Mouse (Mus musculus) stomach, embryonic 14.5 days (tissue): ENCODE measurements around the gene Irf8. TPM values are rescaled to one million over a fixed set of nuclear protein-coding genes. Genes with fewer than 3 reads are reported as not detected.

ENCODE experiments used
- ATAC-seq: fragments of 200-750 bp; cut with Nextera tagmentation; 2 replicates; pipeline ENCODE4 v1.8.0; 2017; ENCODE audit warnings: low read depth, moderate TSS enrichment; ENCODE audit not compliant: insufficient number of reproducible peaks, insufficient read depth, low FRiP score
- H3K27ac ChIP-seq: fragments of 300-500 bp; sonication (generic); 2 replicates; pipeline ENCODE4 v1.5.1; 2014; ENCODE audit warnings: mild to moderate bottlenecking, low read length, moderate library complexity, mixed read lengths
- H3K27me3 ChIP-seq: fragments of 300-500 bp; sonication (generic); 2 replicates; pipeline ENCODE4 v1.6.1; 2014; ENCODE audit warnings: low read length, control low read depth, mixed read lengths; ENCODE audit not compliant: control insufficient read depth, insufficient read depth
- H3K36me3 ChIP-seq: fragments of 300-500 bp; sonication (generic); 2 replicates; pipeline ENCODE4 v1.6.1; 2014; ENCODE audit warnings: mild to moderate bottlenecking, control low read depth, low read length, moderate library complexity, mixed read lengths; ENCODE audit not compliant: control insufficient read depth, insufficient read depth
- H3K4me1 ChIP-seq: fragments of 300-500 bp; sonication (generic); 2 replicates; pipeline ENCODE4 v1.6.1; 2014; ENCODE audit warnings: low read length, control low read depth, mixed read lengths; ENCODE audit not compliant: control insufficient read depth, insufficient read depth
- H3K4me2 ChIP-seq: fragments of 300-500 bp; sonication (generic); replicated peaks from 2 replicates; pipeline ENCODE4 v1.6.1; 2014; ENCODE audit warnings: low read depth, low read length, control low read depth
- H3K4me3 ChIP-seq: fragments of 300-500 bp; sonication (generic); 2 replicates; pipeline ENCODE4 v1.5.1; 2014; ENCODE audit warnings: low read depth, low read length, control low read depth
- H3K9ac ChIP-seq: fragments of 300-500 bp; sonication (generic); replicated peaks from 2 replicates; pipeline ENCODE4 v1.6.1; 2014; ENCODE audit warnings: low read depth, mild to moderate bottlenecking, control low read depth, low read length, moderate library complexity, mixed read lengths
- H3K9me3 ChIP-seq: fragments of 300-500 bp; sonication (generic); 2 replicates; pipeline ENCODE4 v1.6.1; 2016; ENCODE audit warnings: low read depth, low read length, control low read depth; ENCODE audit not compliant: control insufficient read depth
- WGBS: fragments of 180-500 bp; shearing (Covaris S2); extraction: QIAGEN DNeasy Blood & Tissue Kit; methylation state at CpG from one replicate; pipeline ENCODE4 v1.1.7; 2014; 5-methylcytosine and 5-hydroxymethylcytosine counted together
- polyA plus RNA-seq: library from polyadenylated mRNA; unstranded; fragments of >200 nt; fragmentation: Nextera tagmentation; extraction: Ambion mirVana; gene quantifications from 2 replicates; pipeline ENCODE4 v1.2.1, GENCODE M21; 2014

The Irf8 gene
- polyA plus RNA-seq, 1 experiment from 2014 or later = 12.7 TPM

GRCm38 (mm10) chr8:120745226-120745625 lies 9.1 kb downstream of the Irf8 start:
- H3K27me3 ChIP-seq = no peaks in the 10 kb centered on the region
- no peak overlapping the region for H3K27ac ChIP-seq
- no peaks in the 10 kb centered on the region for H3K9me3 ChIP-seq
- no peak overlapping the region for H3K4me3 ChIP-seq
- no peaks in the 10 kb centered on the region for H3K36me3 ChIP-seq
- H3K4me2 ChIP-seq = no peak overlapping the region
- no peak overlapping the region for H3K9ac ChIP-seq
- WGBS = 69% methylated on average over 7 of the region's 7 CpGs
- peaks cover 15% of the 10 kb centered on the region for H3K4me1 ChIP-seq
- no peak for ATAC-seq

DNA sequence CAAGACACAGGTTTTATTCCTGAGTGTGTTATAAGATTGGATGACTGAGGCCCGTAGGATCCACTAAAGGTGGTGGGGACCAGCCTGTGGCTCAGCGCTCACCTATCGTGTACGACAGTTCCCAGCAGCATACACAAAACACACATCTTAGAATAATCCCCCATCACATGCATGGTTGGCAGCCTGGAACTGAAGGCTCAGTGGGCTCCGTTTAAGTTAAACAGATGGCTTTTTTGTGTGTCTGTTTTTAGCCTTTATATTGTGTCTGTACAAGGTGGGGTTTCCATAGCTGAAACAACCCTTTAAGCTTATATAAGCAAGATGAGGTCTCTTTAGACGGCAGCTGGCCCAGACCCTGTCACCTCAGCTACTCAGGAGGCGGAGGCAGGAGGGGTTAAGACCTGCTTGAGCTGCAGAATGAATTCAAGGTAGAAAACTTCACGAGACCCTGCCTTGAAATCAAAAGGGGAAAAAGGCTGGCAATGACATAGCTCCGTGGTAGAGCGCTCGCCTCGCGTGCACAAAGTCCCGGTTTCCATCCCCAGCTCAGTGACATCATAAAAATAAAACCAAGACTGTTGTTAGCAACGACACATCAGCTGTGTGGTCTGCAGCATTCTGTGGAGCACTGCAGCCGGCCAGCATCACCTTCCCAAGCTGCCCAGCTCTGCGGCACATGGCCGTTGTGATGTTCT lies 10.0 kb downstream of the Irf8 start:
- WGBS = 74% methylated on average over 18 of the region's 18 CpGs
- Histone ChIP-seq H3K4me3 (no peak overlapping the region), H3K4me1 (peaks cover 16% of the 10 kb centered on the region), H3K27me3 (no peaks in the 10 kb centered on the region), H3K9me3 (no peaks in the 10 kb centered on the region), H3K36me3 (no peaks in the 10 kb centered on the region), H3K27ac (no peak overlapping the region), H3K9ac (no peak overlapping the region), H3K4me2 (no peak overlapping the region)
- ATAC-seq = no peak

DNA sequence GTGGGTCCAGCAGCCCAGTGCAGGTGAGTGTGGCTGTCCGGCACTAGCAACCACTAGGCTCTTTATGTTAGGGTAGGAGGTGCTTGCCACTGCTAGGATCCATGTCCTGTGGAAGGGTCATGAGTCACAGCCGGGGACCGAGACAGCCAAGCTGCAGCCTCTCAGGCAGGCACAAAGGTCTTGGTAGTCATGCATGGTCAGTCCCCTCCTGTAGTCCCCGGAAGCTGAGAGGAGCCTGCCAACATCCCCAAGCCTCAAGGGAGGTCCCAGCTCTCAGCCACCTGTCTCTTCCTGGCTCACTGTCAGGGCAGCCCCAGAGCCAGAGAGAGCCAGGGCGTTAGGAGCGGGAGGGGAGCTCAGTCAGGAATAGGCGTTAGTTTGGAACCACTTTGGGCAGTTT lies 11.1 kb downstream of the Irf8 start:
- Histone ChIP-seq H3K9ac (no peak overlapping the region), H3K27ac (no peak overlapping the region), H3K4me1 (peaks cover 26% of the 10 kb centered on the region), H3K4me3 (no peak overlapping the region), H3K4me2 (no peak overlapping the region), H3K27me3 (no peaks in the 10 kb centered on the region), H3K36me3 (no peaks in the 10 kb centered on the region), H3K9me3 (no peaks in the 10 kb centered on the region)
- 86% methylated on average over 7 of the region's 7 CpGs for WGBS
- no peak for ATAC-seq

DNA sequence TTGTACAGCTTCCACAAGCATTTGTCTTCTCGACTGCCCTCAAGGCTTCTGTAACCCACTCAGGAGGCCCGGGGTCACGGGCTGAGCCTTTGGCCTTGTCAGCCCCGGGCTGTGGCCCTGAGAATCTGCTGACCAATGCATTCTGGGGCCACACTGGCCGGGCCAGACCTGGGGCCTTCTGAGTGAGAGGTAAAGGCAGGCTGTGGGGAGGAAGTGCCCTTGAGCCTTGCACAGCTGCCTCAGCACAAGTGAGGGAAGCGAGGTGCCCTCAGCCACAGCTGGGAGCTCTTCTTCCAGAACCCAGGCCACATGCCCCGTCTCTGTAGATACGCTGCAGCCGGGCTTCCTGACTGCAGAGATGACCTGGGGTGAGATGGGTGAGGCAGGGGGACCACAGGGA lies 14.5 kb downstream of the Irf8 start:
- H3K27ac ChIP-seq = no peak overlapping the region
- WGBS = 72% methylated on average over 9 of the region's 9 CpGs

GRCm38 (mm10) chr8:120751226-120752081 lies 15.3 kb downstream of the Irf8 start:
- no peak overlapping the region for H3K4me3 ChIP-seq
- H3K27me3 ChIP-seq = no peaks in the 10 kb centered on the region
- H3K27ac ChIP-seq = peak overlapping the region; percentile 62; the same call in 1 of the 2 replicates
- no peaks in the 10 kb centered on the region for H3K9me3 ChIP-seq
- peaks cover 16% of the 10 kb centered on the region; the same call in 1 of the 2 replicates for H3K4me1 ChIP-seq
- 62% methylated on average over 21 of the region's 21 CpGs for WGBS
- H3K4me2 ChIP-seq = peak overlapping the region; percentile 22
- no peaks in the 10 kb centered on the region for H3K36me3 ChIP-seq
- no peak overlapping the region for H3K9ac ChIP-seq
- ATAC-seq = peak; percentile 46; the same call in 1 of the 2 replicates

More for the DNA sequence above, 14.5 kb downstream of the Irf8 start:
- no peaks in the 10 kb centered on the region for H3K27me3 ChIP-seq
- H3K4me1 ChIP-seq = peaks cover 12% of the 10 kb centered on the region; the same call in 1 of the 2 replicates
- H3K9me3 ChIP-seq = no peaks in the 10 kb centered on the region
- no peak overlapping the region for H3K4me2 ChIP-seq
- H3K9ac ChIP-seq = no peak overlapping the region
- ATAC-seq = no peak
- no peak overlapping the region for H3K4me3 ChIP-seq
- H3K36me3 ChIP-seq = no peaks in the 10 kb centered on the region

DNA sequence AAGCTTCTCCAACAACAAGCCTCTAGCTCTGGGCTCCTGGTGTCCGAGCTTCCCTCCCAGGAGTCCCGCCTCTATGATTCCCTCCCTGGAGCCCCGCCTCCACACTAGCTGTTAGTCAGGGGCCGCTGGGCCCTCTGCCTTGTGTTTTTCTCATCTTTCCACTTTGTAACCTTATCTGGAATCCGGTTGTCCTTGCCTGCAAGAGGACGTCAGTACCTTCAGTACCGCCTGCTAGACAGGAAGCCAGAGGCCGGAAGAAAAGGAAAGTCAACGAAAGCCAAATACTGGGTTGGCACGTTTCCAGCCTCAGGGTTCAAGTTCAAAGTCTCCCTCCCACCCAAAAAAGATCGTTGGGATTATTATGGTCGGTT lies 15.9 kb downstream of the Irf8 start:
- peaks cover 16% of the 10 kb centered on the region; the same call in 1 of the 2 replicates for H3K4me1 ChIP-seq
- peak; percentile 66 for ATAC-seq
- peak overlapping the region; percentile 22 for H3K4me2 ChIP-seq
- H3K27me3 ChIP-seq = no peaks in the 10 kb centered on the region
- H3K27ac ChIP-seq = peak overlapping the region; percentile 62; the same call in 1 of the 2 replicates
- H3K9me3 ChIP-seq = no peaks in the 10 kb centered on the region
- WGBS = 3% methylated on average over 12 of the region's 12 CpGs
- H3K4me3 ChIP-seq = no peak overlapping the region
- H3K36me3 ChIP-seq = no peaks in the 10 kb centered on the region
- no peak overlapping the region for H3K9ac ChIP-seq

GRCm38 (mm10) chr8:120753476-120753875 lies 17.3 kb downstream of the Irf8 start:
- H3K36me3 ChIP-seq = no peaks in the 10 kb centered on the region
- H3K4me2 ChIP-seq = no peak overlapping the region
- no peak overlapping the region for H3K9ac ChIP-seq
- no peak overlapping the region for H3K27ac ChIP-seq
- WGBS = 95% methylated on average over 22 of the region's 22 CpGs
- no peaks in the 10 kb centered on the region for H3K27me3 ChIP-seq
- no peaks in the 10 kb centered on the region for H3K9me3 ChIP-seq
- peaks cover 16% of the 10 kb centered on the region; the same call in 1 of the 2 replicates for H3K4me1 ChIP-seq
- no peak for ATAC-seq
- no peak overlapping the region for H3K4me3 ChIP-seq

DNA sequence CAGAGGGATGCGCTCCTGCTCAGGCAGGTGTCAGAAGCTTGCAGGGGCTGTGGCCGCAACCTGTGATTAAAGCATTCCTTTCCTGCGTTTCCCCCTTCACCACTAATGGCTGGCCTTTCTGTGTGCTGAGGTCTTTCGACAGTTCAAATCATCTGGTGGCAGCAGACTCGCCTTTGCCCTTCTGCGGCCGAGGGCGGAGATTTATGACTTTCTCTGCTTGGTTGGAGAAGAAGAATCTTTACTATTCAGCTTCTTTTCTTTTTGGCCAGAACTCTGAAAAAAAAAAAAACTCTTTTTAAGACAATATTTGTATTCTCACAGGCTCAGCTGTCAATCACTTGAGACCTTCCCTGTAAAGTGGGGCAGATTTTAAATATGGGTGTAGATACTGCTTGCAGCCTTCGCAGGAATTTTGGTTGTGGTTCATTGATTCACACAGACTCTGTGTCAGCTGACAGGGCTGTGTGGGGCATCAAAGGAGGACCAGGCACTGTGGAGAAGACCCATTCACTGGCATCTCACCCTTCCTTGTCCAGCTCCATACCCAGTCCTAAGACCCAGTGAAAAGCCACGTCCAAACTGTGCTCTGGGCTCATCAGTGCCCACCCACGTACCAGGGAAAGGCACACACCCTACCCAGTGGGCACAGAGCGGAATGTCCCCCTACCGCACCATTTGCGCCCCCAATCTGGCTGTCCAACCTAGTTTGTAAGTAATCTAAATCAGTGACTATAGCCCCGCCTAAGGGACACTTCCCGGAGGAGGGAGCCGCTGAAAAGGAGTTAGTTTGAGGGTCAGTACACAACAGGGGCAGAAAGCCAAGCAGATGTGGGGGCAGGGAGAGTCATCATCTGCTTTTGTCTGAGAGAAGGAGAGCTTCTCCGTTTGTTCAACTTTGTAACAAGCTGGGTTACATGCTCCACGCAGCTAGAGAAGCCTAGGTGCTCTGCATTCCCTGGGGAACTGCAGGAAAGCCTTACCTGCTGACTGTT lies 19.4 kb downstream of the Irf8 start:
- no peak overlapping the region for H3K9ac ChIP-seq

More for the DNA sequence above, 19.4 kb downstream of the Irf8 start:
- H3K27me3 ChIP-seq = no peaks in the 10 kb centered on the region
- 46% methylated on average over 19 of the region's 19 CpGs for WGBS
- no peaks in the 10 kb centered on the region for H3K36me3 ChIP-seq
- no peak overlapping the region for H3K4me2 ChIP-seq
- no peaks in the 10 kb centered on the region for H3K9me3 ChIP-seq
- H3K4me3 ChIP-seq = no peak overlapping the region
- ATAC-seq = no peak
- H3K4me1 ChIP-seq = peaks cover 16% of the 10 kb centered on the region; the same call in 1 of the 2 replicates
- H3K27ac ChIP-seq = no peak overlapping the region
